Mouse (Mus musculus) heart, postnatal 10 days (tissue): ENCODE measurements around the gene Gpc6. TPM values are rescaled to one million over a fixed set of nuclear protein-coding genes. Genes with fewer than 3 reads are reported as not detected.

Experiments used
- DNase-seq, 2 experiments: peaks; one replicate each; pipeline ENCODE4 v3.0.0; 2021
- intact Hi-C: fragments of 180-260 bp; cut with DNase I; formaldehyde crosslinking; loops from one replicate; pipeline ENCODE4 v1.15.1; 2025
- total RNA-seq, 2 experiments: library from RNA; stranded (reverse); gene quantifications; 2 replicates each; pipeline ENCODE4 v1.2.3; 2021

Gene Gpc6
- total RNA-seq, 2 experiments from 2014 or later, result 37.0 to 40.2 TPM

DNA sequence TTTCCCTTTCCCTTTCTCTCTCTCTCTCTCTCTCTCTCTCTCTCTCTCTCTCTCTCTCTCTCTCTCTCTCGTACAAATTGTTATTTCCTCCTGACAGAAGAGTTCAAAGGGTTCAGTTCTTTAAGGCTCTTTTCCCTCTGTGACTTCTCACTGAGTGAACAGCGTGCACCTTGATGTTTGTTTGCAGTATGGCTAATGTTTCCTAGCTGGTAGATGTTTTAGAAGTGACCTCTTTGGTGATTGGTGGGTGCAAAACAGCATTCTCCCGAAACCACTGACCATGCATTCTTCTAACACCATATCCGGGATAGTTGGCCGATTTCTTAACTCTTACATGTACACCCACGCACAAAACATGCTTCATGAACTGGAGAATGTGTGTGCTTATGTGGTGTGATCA, 20.9 kb downstream of the Gpc6 start:
- DNase-seq, result no peak
- intact Hi-C loops, result no loop called here

GRCm38 (mm10) chr14:116947461-116947860, 22.3 kb downstream of the Gpc6 start:
- DNase-seq, result no peak
- intact Hi-C loops, result no loop called here

DNA sequence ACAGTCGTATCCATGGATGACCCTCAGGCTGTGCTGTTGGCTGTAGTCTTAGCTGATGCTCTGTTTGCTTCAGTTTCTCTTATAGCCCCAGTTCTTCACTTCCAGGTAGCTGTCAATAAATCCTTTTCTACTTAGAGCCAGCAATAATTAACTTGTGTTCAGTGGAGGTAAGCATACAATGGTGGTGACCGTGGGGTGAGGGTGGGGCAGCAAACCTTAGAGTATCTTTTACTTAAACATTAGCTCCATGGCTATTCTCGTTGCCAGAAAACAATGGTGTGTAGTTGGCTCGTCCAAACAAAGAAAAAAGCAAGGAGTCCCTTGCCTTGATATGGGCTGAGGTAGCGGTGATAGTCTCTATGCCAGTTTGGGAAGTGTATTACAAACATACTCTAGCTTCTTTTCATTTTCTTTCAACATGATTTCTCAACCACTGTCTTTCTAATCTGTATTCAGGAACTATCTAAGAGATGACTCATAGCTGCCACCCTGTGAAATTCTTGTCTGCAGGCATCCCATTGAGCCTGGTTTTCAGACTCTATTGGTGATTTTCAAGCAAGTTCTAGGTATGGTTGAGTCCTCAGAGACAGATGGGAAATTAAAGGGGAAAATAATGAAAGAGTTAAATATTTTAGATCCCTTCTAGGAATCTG, 22.9 kb downstream of the Gpc6 start:
- intact Hi-C loops, result no loop called here
- no peak for DNase-seq

- intact Hi-C loops, result no loop called here
- no peak for DNase-seq
These were observed 32.0 kb downstream of the Gpc6 start for GRCm38 (mm10) chr14:116957154-116957553.

DNA sequence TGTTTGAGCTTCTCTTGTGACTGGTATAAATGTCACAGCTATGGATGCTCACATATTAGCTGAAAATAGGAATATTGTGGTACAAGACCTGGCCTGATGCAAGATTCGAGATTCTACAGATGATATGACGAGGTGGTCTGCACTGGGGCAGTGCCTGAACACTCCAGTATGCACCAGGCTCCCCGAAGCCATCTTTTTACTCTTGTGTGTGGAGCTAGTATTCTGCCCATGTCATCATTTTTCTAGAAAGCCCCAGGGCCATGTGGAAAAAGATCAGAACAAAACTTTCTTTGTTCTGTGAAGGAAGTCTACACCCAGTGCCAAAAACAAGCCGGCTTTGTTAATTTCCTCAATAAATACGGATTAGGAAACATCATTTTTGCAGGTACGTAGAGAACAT, 39.7 kb downstream of the Gpc6 start:
- intact Hi-C loops, result no loop called here
- no peak for DNase-seq

- intact Hi-C loops, result no loop called here
- DNase-seq, result no peak
These were observed 49.6 kb downstream of the Gpc6 start for GRCm38 (mm10) chr14:116974708-116975107.

- no peak for DNase-seq
- intact Hi-C loops, result no loop called here
These were observed 50.1 kb downstream of the Gpc6 start for GRCm38 (mm10) chr14:116975224-116975623.

DNA sequence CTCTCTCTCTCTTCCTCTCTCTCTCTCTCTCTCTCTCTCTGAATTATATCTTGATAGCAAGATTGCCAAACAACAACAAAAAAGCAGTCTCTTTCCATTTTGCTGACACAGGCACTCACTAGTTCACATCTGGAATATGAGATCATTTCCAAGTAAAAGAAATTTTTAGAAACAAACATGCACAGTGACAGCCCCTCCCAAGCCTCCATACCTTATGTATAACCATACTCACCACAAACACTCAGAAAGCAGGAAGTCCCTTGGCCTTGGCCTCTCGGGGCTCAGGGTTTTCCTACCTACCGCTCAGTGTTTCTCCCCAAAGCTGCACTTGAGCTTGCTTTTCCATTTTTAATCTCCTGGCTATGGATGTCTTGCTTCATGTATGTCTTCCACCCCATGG, 52.1 kb downstream of the Gpc6 start:
- intact Hi-C loops, result no loop called here

DNA sequence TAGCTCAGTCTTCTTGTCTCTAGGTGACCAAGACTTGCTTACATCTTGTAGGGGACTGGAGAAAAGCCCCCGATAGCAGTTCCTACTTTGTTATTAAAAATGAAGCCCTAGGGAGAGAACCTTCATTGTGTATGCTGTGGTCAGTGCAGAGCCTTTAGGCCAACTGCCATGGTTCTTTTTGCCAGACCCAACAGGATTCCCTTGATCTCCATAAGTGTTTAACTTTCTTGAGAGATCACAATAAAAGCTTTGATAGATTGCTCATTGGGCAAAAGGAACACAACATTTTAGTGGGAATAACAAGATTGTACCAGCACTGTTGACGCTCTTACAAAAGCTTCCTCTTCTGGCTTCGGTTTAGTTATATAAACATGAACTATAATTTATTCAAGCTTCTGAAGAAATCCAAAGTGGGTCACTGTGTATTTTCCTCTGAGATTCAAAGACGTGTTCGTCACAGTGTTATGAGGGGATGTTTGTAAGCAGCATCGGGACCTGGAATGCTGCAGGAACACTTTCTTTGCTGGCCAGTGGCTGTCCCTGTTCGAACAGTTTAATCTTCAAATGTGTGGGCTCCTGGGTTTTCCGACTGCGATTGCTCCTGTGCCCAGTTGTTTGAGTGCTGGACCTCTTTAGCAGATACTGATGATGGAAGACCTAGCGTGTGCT, 54.7 kb downstream of the Gpc6 start:
- DNase-seq, result no peak
- intact Hi-C loops, result no loop called here

More for the DNA sequence above, 52.1 kb downstream of the Gpc6 start:
- no peak for DNase-seq

- no peak for DNase-seq
- intact Hi-C loops, result no loop called here
These were observed 56.6 kb downstream of the Gpc6 start for GRCm38 (mm10) chr14:116981711-116982110.

- intact Hi-C loops, result no loop called here
- DNase-seq, result no peak
These were observed 62.2 kb downstream of the Gpc6 start for GRCm38 (mm10) chr14:116987341-116987740.

GRCm38 (mm10) chr14:117000376-117000775, 75.3 kb downstream of the Gpc6 start:
- DNase-seq, result no peak
- intact Hi-C loops, result no loop called here

DNA sequence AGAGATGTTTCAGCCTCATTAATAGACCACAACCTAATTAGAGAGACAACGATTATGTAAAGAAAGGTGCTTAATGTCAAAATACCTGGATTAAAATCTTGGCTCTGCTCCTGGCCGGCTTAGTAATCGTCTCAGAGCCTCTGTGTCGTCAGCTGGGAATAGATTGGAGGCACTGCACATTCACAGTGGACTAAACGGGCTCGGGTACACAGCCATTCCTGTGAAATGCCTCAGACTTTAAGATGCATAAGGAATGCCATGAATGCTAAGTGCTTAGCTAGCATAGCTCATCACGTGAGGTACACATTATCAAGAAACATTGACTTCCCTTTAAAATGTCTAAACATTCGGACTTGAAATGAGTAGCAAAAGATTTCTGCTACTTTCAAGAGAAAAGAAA, 77.2 kb downstream of the Gpc6 start:
- no peak for DNase-seq
- intact Hi-C loops, result no loop called here

- no peak for DNase-seq
- intact Hi-C loops, result no loop called here
These were observed 83.7 kb downstream of the Gpc6 start for GRCm38 (mm10) chr14:117008781-117009180.

DNA sequence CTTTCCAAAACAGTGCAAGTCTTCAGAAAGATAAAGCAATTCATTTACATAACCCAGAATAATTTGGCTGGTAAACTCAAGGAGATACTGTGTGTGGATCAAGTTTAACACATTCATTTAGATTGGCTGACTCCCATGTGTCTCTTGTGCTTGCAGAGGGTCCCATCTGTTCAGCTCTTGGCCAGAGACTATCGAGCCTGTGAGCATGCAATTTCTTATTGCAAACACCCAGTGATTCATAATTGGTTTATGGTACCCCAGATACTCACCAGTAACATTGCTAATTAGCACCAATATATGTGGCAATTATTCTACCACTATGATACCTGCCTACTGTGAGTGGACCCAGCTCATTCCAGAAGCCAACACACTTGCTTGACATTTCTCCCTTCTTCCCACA, 87.9 kb downstream of the Gpc6 start:
- intact Hi-C loops, result no loop called here
- DNase-seq, result no peak

DNA sequence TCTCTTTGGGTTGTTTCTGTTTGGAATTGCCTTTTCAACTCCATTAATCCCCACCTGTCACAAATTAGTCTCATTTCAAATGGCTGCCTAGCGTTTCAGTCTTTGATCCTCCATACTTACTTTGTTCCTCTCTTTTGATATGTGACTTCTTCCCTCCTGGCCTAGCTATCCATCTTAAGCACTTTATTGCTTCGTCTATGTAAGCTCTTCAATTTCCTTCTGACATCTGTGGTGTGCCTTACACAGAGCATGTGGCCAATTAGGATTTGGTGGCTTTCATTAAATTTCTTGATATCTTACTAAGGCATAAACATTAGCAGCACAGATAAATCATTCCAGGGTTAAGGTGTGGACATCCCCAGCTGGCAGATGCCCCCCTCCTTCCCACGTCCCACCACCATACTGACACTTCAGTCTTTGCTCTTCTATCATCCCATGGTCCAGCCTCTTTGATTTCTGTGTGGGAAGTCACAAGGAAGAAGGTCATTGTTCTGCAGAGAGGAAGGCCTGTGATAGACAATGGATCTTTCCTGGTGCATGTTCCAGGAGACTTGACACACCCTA, 88.5 kb downstream of the Gpc6 start:
- intact Hi-C loops, result no loop called here
- DNase-seq, result no peak

DNA sequence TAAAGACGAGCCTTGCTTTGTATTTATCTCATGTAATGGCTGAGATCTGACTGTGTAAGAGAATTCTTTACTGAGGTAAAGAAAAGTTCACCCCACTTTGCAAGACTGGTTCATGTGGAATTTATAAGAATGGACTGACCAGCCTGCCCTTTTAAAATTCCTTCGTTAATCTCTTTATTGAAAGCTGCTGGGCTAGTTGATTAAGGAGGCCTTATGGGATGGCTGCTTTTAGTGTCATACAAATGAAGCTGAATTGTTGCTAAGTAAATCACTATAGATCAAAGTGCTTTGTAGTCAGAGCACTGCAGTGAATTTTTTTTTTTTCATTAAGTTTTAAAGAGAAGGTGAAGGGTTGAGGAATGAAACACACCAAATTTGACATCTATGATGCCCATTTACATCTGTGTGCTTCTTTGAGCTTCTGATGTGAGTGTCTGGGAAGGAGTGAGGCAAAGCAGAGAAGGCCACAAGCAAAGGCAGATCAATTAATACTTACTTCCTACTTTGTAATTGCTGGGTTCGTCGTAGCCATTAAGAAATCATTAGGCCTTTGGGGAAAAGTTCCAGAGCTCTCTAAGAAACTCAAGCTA, 90.3 kb downstream of the Gpc6 start:
- intact Hi-C loops, result no loop called here
- no peak for DNase-seq

GRCm38 (mm10) chr14:117022180-117022799, 97.2 kb downstream of the Gpc6 start:
- intact Hi-C loops, result no loop called here
- DNase-seq, result no peak

DNA sequence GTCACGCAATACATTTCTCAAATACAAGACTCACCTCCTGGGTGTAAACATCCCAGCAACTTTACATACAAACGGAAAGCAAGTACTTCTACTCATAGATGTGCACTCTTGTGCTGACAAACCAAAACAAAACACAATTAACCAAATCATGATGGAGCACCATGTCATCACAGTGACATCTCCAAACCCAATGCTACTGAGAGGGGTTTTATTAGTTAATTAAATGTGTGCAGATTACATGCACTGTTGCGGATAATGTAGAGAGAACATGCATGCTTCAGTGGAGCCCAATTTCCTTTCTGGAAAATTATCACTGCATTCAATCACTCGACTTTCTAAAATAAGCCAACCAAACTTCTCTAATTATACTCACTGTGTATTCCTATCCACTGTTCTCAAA, 109.0 kb downstream of the Gpc6 start:
- intact Hi-C loops, result no loop called here
- no peak for DNase-seq

DNA sequence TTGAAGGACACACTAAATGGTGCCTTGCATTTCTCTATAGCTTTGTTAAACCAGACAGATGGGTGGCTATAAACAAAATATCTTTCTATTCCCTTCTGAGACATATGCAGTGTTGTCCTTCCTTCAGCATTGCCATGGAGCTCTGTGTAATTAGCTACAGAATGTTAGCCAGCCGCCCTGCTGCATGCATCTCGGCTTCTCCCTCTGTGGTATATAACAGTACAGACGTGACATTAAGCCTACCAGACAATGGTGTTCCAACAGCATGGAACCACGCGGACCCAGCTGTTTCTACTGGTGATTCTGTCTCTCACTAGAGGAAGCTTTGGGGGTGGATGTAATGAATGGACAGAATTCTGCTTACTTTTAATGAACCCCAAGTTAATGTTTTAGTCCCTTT, 115.9 kb downstream of the Gpc6 start:
- DNase-seq, result no peak
- intact Hi-C loops, result no loop called here

- intact Hi-C loops, result no loop called here
- no peak for DNase-seq
These were observed 123.8 kb downstream of the Gpc6 start for GRCm38 (mm10) chr14:117048951-117049350.

DNA sequence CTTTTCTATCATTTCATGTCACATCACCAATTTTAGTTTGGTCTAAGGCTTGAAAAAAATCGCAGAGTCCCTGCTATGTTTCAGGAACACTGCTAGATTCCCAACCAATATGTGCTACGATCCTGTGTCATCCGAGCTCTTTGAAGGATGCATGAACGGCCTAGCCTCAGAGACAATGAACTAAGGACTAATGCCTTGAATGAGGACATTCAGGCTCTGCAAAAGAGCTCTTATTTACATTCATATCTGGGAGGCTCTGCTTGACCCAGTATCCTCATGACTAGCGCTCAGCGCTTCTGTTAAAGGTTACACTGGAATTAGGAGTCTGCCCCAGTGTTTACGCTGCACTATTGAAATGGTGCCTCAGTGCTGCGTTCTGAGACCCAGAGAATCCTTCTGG, 125.8 kb downstream of the Gpc6 start:
- DNase-seq, result no peak
- intact Hi-C loops, result no loop called here
